Mouse (Mus musculus) hindbrain, embryonic 12.5 days (tissue): ENCODE results near the gene Notch2. TPM values are rescaled to one million over a fixed set of nuclear protein-coding genes. Genes with fewer than 3 reads are reported as not detected.
"Not testable (repeated sequence)": the region's sequence is repeated elsewhere in the genome, so short reads cannot be mapped to it uniquely, and the experiment has no call there.

ENCODE experiments used
- ATAC-seq: fragments of 200-750 bp; cut with Nextera tagmentation; 2 replicates; pipeline ENCODE4 v1.8.0; 2017; ENCODE audit warnings: moderate TSS enrichment; ENCODE audit not compliant: low FRiP score
- H3K27ac ChIP-seq: fragments of 300-500 bp; sonication (generic); 2 replicates; pipeline ENCODE4 v1.5.1; 2016; ENCODE audit warnings: mild to moderate bottlenecking
- H3K27me3 ChIP-seq: fragments of 300-500 bp; sonication (generic); 2 replicates; pipeline ENCODE4 v1.6.1; 2016; ENCODE audit warnings: mild to moderate bottlenecking
- H3K36me3 ChIP-seq: fragments of 300-500 bp; sonication (generic); 2 replicates; pipeline ENCODE4 v1.6.1; 2016; ENCODE audit warnings: mild to moderate bottlenecking
- H3K4me1 ChIP-seq: fragments of 300-500 bp; sonication (generic); 2 replicates; pipeline ENCODE4 v1.6.1; 2016
- H3K4me2 ChIP-seq: fragments of 300-500 bp; sonication (generic); replicated peaks from 2 replicates; pipeline ENCODE4 v1.6.1; 2016; ENCODE audit warnings: mild to moderate bottlenecking
- H3K4me3 ChIP-seq: fragments of 300-500 bp; sonication (generic); 2 replicates; pipeline ENCODE4 v1.5.1; 2016; ENCODE audit warnings: mild to moderate bottlenecking
- H3K9ac ChIP-seq: fragments of 300-500 bp; sonication (generic); 2 replicates; pipeline ENCODE4 v1.6.1; 2016; ENCODE audit warnings: mild to moderate bottlenecking, moderate library complexity
- H3K9me3 ChIP-seq: fragments of 300-500 bp; sonication (generic); replicated peaks from 2 replicates; pipeline ENCODE4 v1.6.1; 2016; ENCODE audit warnings: mild to moderate bottlenecking
- WGBS: fragments of 180-500 bp; shearing (Covaris S2); methylation state at CpG from one replicate; pipeline ENCODE4 v1.1.7; 2016; 5-methylcytosine and 5-hydroxymethylcytosine counted together
- polyA plus RNA-seq: library from polyadenylated mRNA; unstranded; fragments of >200 nt; fragmentation: Nextera tagmentation; extraction: Ambion mirVana; gene quantifications from 2 replicates; pipeline ENCODE4 v1.2.1, GENCODE M21; 2016

Notch2 gene
- polyA plus RNA-seq, 1 experiment from 2014 or later: 26.5 TPM

- Histone ChIP-seq H3K9me3 (no peaks in the 10 kb centered on the region), H3K27me3 (no peaks in the 10 kb centered on the region), H3K4me1 (peaks cover 21% of the 10 kb centered on the region), H3K36me3 (no peaks in the 10 kb centered on the region), H3K4me3 (no peak overlapping the region), H3K9ac (no peak overlapping the region), H3K27ac (0 out of 2 replicates have a peak overlapping the region, but pooled peaks have one; percentile 7), H3K4me2 (no peak overlapping the region)
- ATAC-seq: no peak
- 86% methylated on average over 1 of the region's 1 CpGs for WGBS
Observed at GRCm38 (mm10) chr3:98049671-98050070, 36.3 kb downstream of the Notch2 start.

- not testable (repeated sequence) for H3K9ac ChIP-seq, ATAC-seq, H3K4me2 ChIP-seq, H3K4me3 ChIP-seq, H3K9me3 ChIP-seq, H3K27me3 ChIP-seq, H3K27ac ChIP-seq, H3K36me3 ChIP-seq
- 90% methylated on average over 7 of the region's 7 CpGs for WGBS
- H3K4me1 ChIP-seq: peaks cover 25% of the 10 kb centered on the region
Observed at GRCm38 (mm10) chr3:98050086-98050485, 36.8 kb downstream of the Notch2 start.

- 64% methylated on average over 14 of the region's 14 CpGs for WGBS
- Histone ChIP-seq H3K4me3 (no peak overlapping the region), H3K4me2 (no peak overlapping the region), H3K9ac (no peak overlapping the region), H3K27me3 (no peaks in the 10 kb centered on the region), H3K4me1 (peaks cover 23% of the 10 kb centered on the region), H3K36me3 (no peaks in the 10 kb centered on the region), H3K9me3 (no peaks in the 10 kb centered on the region), H3K27ac (no peak overlapping the region)
- ATAC-seq: no peak
Observed at GRCm38 (mm10) chr3:98050492-98051406, 37.4 kb downstream of the Notch2 start.

GRCm38 (mm10) chr3:98051407-98051968 is 38.2 kb downstream of the Notch2 start:
- H3K9ac ChIP-seq: no peak overlapping the region
- H3K27me3 ChIP-seq: no peaks in the 10 kb centered on the region
- H3K27ac ChIP-seq: no peak overlapping the region
- H3K4me3 ChIP-seq: no peak overlapping the region
- 39% methylated on average over 16 of the region's 16 CpGs for WGBS
- no peak for ATAC-seq
- no peaks in the 10 kb centered on the region for H3K9me3 ChIP-seq
- no peaks in the 10 kb centered on the region for H3K36me3 ChIP-seq
- peaks cover 19% of the 10 kb centered on the region for H3K4me1 ChIP-seq
- H3K4me2 ChIP-seq: no peak overlapping the region

GRCm38 (mm10) chr3:98052507-98053430 is 39.4 kb downstream of the Notch2 start:
- Histone ChIP-seq H3K27me3 (no peaks in the 10 kb centered on the region), H3K4me1 (peaks cover 19% of the 10 kb centered on the region), H3K4me3 (no peak overlapping the region), H3K9me3 (no peaks in the 10 kb centered on the region), H3K27ac (peak overlapping the region; percentile 23; the same call in 1 of the 2 replicates), H3K36me3 (no peaks in the 10 kb centered on the region), H3K4me2 (no peak overlapping the region), H3K9ac (no peak overlapping the region)
- WGBS: 78% methylated on average over 16 of the region's 16 CpGs
- ATAC-seq: no peak

GRCm38 (mm10) chr3:98053817-98054216 is 40.5 kb downstream of the Notch2 start:
- no peak overlapping the region for H3K4me2 ChIP-seq
- peaks cover 19% of the 10 kb centered on the region for H3K4me1 ChIP-seq
- ATAC-seq: no peak
- no peak overlapping the region for H3K4me3 ChIP-seq
- H3K9ac ChIP-seq: no peak overlapping the region
- no peaks in the 10 kb centered on the region for H3K27me3 ChIP-seq
- H3K9me3 ChIP-seq: no peaks in the 10 kb centered on the region
- no peaks in the 10 kb centered on the region for H3K36me3 ChIP-seq
- no peak overlapping the region for H3K27ac ChIP-seq
- 76% methylated on average over 1 of the region's 1 CpGs for whole genome bisulfite sequencing

- no peaks in the 10 kb centered on the region for H3K27me3 ChIP-seq
- no peak overlapping the region for H3K27ac ChIP-seq
- no peaks in the 10 kb centered on the region for H3K36me3 ChIP-seq
- no peaks in the 10 kb centered on the region for H3K9me3 ChIP-seq
- ATAC-seq: no peak
- H3K4me3 ChIP-seq: no peak overlapping the region
- no peak overlapping the region for H3K9ac ChIP-seq
- H3K4me1 ChIP-seq: peaks cover 19% of the 10 kb centered on the region
- 90% methylated on average over 8 of the region's 8 CpGs for WGBS
- no peak overlapping the region for H3K4me2 ChIP-seq
Observed at GRCm38 (mm10) chr3:98054334-98055007, 41.1 kb downstream of the Notch2 start.

GRCm38 (mm10) chr3:98055008-98055345 is 41.6 kb downstream of the Notch2 start:
- no peaks in the 10 kb centered on the region for H3K9me3 ChIP-seq
- ATAC-seq: no peak
- H3K4me2 ChIP-seq: no peak overlapping the region

GRCm38 (mm10) chr3:98055808-98056728 is 42.7 kb downstream of the Notch2 start:
- Histone ChIP-seq H3K27ac (no peak overlapping the region), H3K27me3 (no peaks in the 10 kb centered on the region), H3K4me2 (no peak overlapping the region), H3K36me3 (no peaks in the 10 kb centered on the region), H3K9me3 (no peaks in the 10 kb centered on the region), H3K9ac (no peak overlapping the region), H3K4me3 (no peak overlapping the region), H3K4me1 (peaks cover 23% of the 10 kb centered on the region)
- ATAC-seq: no peak
- WGBS: 82% methylated on average over 20 of the region's 20 CpGs

More at GRCm38 (mm10) chr3:98055008-98055345, 41.6 kb downstream of the Notch2 start:
- no peak overlapping the region for H3K27ac ChIP-seq
- 80% methylated on average over 6 of the region's 6 CpGs for WGBS
- H3K4me1 ChIP-seq: peaks cover 19% of the 10 kb centered on the region
- no peaks in the 10 kb centered on the region for H3K36me3 ChIP-seq
- H3K27me3 ChIP-seq: no peaks in the 10 kb centered on the region
- no peak overlapping the region for H3K9ac ChIP-seq
- no peak overlapping the region for H3K4me3 ChIP-seq

GRCm38 (mm10) chr3:98056956-98057365 is 43.6 kb downstream of the Notch2 start:
- no peak for ATAC-seq
- Histone ChIP-seq H3K4me3 (no peak overlapping the region), H3K9me3 (no peaks in the 10 kb centered on the region), H3K27ac (no peak overlapping the region), H3K36me3 (no peaks in the 10 kb centered on the region), H3K4me2 (no peak overlapping the region), H3K27me3 (no peaks in the 10 kb centered on the region), H3K9ac (no peak overlapping the region), H3K4me1 (peaks cover 24% of the 10 kb centered on the region)
- 90% methylated on average over 6 of the region's 6 CpGs for WGBS

- no peak for ATAC-seq
- no peak overlapping the region for H3K4me2 ChIP-seq
- H3K9ac ChIP-seq: no peak overlapping the region
- H3K36me3 ChIP-seq: no peaks in the 10 kb centered on the region
- H3K4me3 ChIP-seq: no peak overlapping the region
- WGBS: 92% methylated on average over 4 of the region's 4 CpGs
- peaks cover 45% of the 10 kb centered on the region for H3K4me1 ChIP-seq
- no peaks in the 10 kb centered on the region for H3K27me3 ChIP-seq
- H3K27ac ChIP-seq: no peak overlapping the region
- H3K9me3 ChIP-seq: no peaks in the 10 kb centered on the region
Observed at GRCm38 (mm10) chr3:98059076-98059475, 45.7 kb downstream of the Notch2 start.
